Mouse (Mus musculus) MEL (cell line): ENCODE data around the gene Gpx3. TPM values are rescaled to one million over a fixed set of nuclear protein-coding genes. Genes with fewer than 3 reads are reported as not detected.
"Not testable (repeated sequence)": the region's sequence is repeated elsewhere in the genome, so short reads cannot be mapped to it uniquely, and the experiment has no call there.

Experiments used
- DNase-seq: peaks from one replicate; pipeline ENCODE4 v3.0.0; 2011; ENCODE audit warnings: low read depth, low spot score
- H3K27ac ChIP-seq: 2 replicates; pipeline ENCODE4 v1.5.1; 2012; ENCODE audit warnings: low read depth, mild to moderate bottlenecking, control low read depth, low read length, moderate library complexity; ENCODE audit not compliant: control insufficient read depth
- H3K27me3 ChIP-seq, 2 experiments: fragments of 150-350 bp in 1 of 2; sonication (generic) in 1 of 2; 2 replicates each; pipeline ENCODE4 v1.6.1; 2012; ENCODE audit warnings: low read length in 2 of 2, mild to moderate bottlenecking in 2 of 2, improper control_type of control experiment in 1 of 2, moderate library complexity in 1 of 2; ENCODE audit not compliant: insufficient read depth in 2 of 2, control insufficient read depth in 1 of 2
- H3K36me3 ChIP-seq, 2 experiments: 2 replicates each; pipeline ENCODE4 v1.6.1; 2012 to 2014; ENCODE audit warnings: low read length in 2 of 2, improper control_type of control experiment in 1 of 2, inconsistent platforms in 1 of 2, mild to moderate bottlenecking in 1 of 2; ENCODE audit not compliant: insufficient read depth in 2 of 2, control insufficient read depth in 1 of 2
- H3K4me1 ChIP-seq, 2 experiments: fragments of 150-350 bp in 1 of 2; sonication (generic) in 1 of 2; 2 replicates each; pipeline ENCODE4 v1.6.1; 2012; ENCODE audit warnings: low read length in 2 of 2, improper control_type of control experiment in 1 of 2, mild to moderate bottlenecking in 1 of 2; ENCODE audit not compliant: insufficient read depth in 2 of 2, control insufficient read depth in 1 of 2
- H3K4me3 ChIP-seq, 2 experiments: fragments of 150-350 bp in 1 of 2; sonication (generic) in 1 of 2; 2 replicates each; pipeline ENCODE4 v1.5.1; 2012; ENCODE audit warnings: low read depth in 2 of 2, low read length in 2 of 2, mild to moderate bottlenecking in 2 of 2, moderate library complexity in 2 of 2, control low read depth in 1 of 2, improper control_type of control experiment in 1 of 2; ENCODE audit not compliant: control insufficient read depth in 1 of 2, insufficient read depth in 1 of 2
- H3K79me2 ChIP-seq: 2 replicates; pipeline ENCODE4 v1.6.1; 2012; ENCODE audit warnings: mild to moderate bottlenecking, low read length, moderate library complexity; ENCODE audit not compliant: control insufficient read depth, poor library complexity, insufficient read depth
- H3K9ac ChIP-seq: 2 replicates; pipeline ENCODE4 v1.6.1; 2012; ENCODE audit warnings: low read depth, mild to moderate bottlenecking, control low read depth, low read length, moderate library complexity; ENCODE audit not compliant: control insufficient read depth, poor library complexity, severe bottlenecking
- H3K9me3 ChIP-seq: fragments of 150-350 bp; sonication (generic); replicated peaks from 2 replicates; pipeline ENCODE4 v1.6.1; 2012; ENCODE audit warnings: mild to moderate bottlenecking, low read length, improper control_type of control experiment, moderate library complexity; ENCODE audit not compliant: insufficient read depth
- BHLHE40 ChIP-seq: IDR thresholded peaks from 2 replicates; pipeline ENCODE4 v1.6.1; 2012; ENCODE audit warnings: low read depth, mild to moderate bottlenecking, inconsistent platforms, low read length, improper control_type of control experiment, borderline replicate concordance
- CHD1 ChIP-seq: IDR thresholded peaks from 2 replicates; pipeline ENCODE4 v1.6.1; 2012; ENCODE audit warnings: low read depth, mild to moderate bottlenecking, inconsistent platforms, low read length, improper control_type of control experiment
- CTCF ChIP-seq, 3 experiments: IDR thresholded peaks in 2 of 3; conservative IDR thresholded peaks in 1 of 3; 2 replicates each; pipeline ENCODE4 v1.5.1; 2011 to 2012; ENCODE audit warnings: low read length in 3 of 3, low read depth in 2 of 3, mild to moderate bottlenecking in 2 of 3, improper control_type of control experiment in 1 of 3, inconsistent platforms in 1 of 3, mixed read lengths in 1 of 3, moderate library complexity in 1 of 3; ENCODE audit not compliant: control insufficient read depth in 1 of 3, insufficient read depth in 1 of 3, poor library complexity in 1 of 3, severe bottlenecking in 1 of 3
- GATA1 ChIP-seq: IDR thresholded peaks from 2 replicates; pipeline ENCODE4 v1.6.1; 2011; ENCODE audit warnings: low read depth, low read length, improper control_type of control experiment
- HCFC1 ChIP-seq: IDR thresholded peaks from 2 replicates; pipeline ENCODE4 v1.6.1; 2012; ENCODE audit warnings: low read depth, mild to moderate bottlenecking, inconsistent platforms, low read length, improper control_type of control experiment, moderate library complexity
- JUND ChIP-seq: IDR thresholded peaks from 2 replicates; pipeline ENCODE4 v1.6.1; 2011; ENCODE audit warnings: low read depth, mild to moderate bottlenecking, improper control_type of control experiment, low read length
- KAT2A ChIP-seq: conservative IDR thresholded peaks from 2 replicates; pipeline ENCODE4 v1.6.1; 2012; ENCODE audit warnings: low read depth, low read length, improper control_type of control experiment, inconsistent platforms
- MAX ChIP-seq: IDR thresholded peaks from 2 replicates; pipeline ENCODE4 v1.6.1; 2011; ENCODE audit warnings: low read length, improper control_type of control experiment
- MYC ChIP-seq: IDR thresholded peaks from 2 replicates; pipeline ENCODE4 v1.6.1; 2011; ENCODE audit warnings: low read depth, mild to moderate bottlenecking, low read length, improper control_type of control experiment, moderate library complexity
- POLR2AphosphoS2 ChIP-seq: IDR thresholded peaks from 2 replicates; pipeline ENCODE4 v1.6.1; 2011; ENCODE audit warnings: low read length, improper control_type of control experiment
- RAD21 ChIP-seq: IDR thresholded peaks from 2 replicates; pipeline ENCODE4 v1.6.1; 2011; ENCODE audit warnings: mild to moderate bottlenecking, low read depth, low read length, improper control_type of control experiment
- RCOR1 ChIP-seq: IDR thresholded peaks from 2 replicates; pipeline ENCODE4 v1.6.1; 2012; ENCODE audit warnings: low read depth, mild to moderate bottlenecking, inconsistent platforms, low read length, improper control_type of control experiment
- SIN3A ChIP-seq: IDR thresholded peaks from 2 replicates; pipeline ENCODE4 v1.6.1; 2012; ENCODE audit warnings: low read length, improper control_type of control experiment, inconsistent platforms
- SMC3 ChIP-seq: IDR thresholded peaks from 2 replicates; pipeline ENCODE4 v1.6.1; 2011; ENCODE audit warnings: low read depth, low read length, improper control_type of control experiment
- TBP ChIP-seq: IDR thresholded peaks from 2 replicates; pipeline ENCODE4 v1.8.0; 2011; ENCODE audit warnings: low read depth, low read length, improper control_type of control experiment
- UBTF ChIP-seq: IDR thresholded peaks from 2 replicates; pipeline ENCODE4 v1.6.1; 2012; ENCODE audit warnings: low read depth, mild to moderate bottlenecking, inconsistent platforms, low read length, improper control_type of control experiment, moderate library complexity, borderline replicate concordance; ENCODE audit not compliant: insufficient read depth
- USF1 ChIP-seq: IDR thresholded peaks from 2 replicates; pipeline ENCODE4 v1.6.1; 2014; ENCODE audit warnings: low read depth, mild to moderate bottlenecking, inconsistent platforms, low read length, improper control_type of control experiment, moderate library complexity
- USF2 ChIP-seq, 2 experiments: IDR thresholded peaks; 2 replicates each; pipeline ENCODE4 v1.6.1; 2011 to 2012; ENCODE audit warnings: improper control_type of control experiment in 2 of 2, low read length in 2 of 2, borderline replicate concordance in 1 of 2, inconsistent platforms in 1 of 2, low read depth in 1 of 2, mild to moderate bottlenecking in 1 of 2; ENCODE audit not compliant: insufficient read depth in 1 of 2
- ZC3H11A ChIP-seq: IDR thresholded peaks from 2 replicates; pipeline ENCODE4 v1.6.1; 2012; ENCODE audit warnings: low read depth, mild to moderate bottlenecking, inconsistent platforms, low read length, improper control_type of control experiment
- ZNF384 ChIP-seq: IDR thresholded peaks from 2 replicates; pipeline ENCODE4 v1.6.1; 2012; ENCODE audit warnings: low read depth, mild to moderate bottlenecking, inconsistent platforms, low read length, improper control_type of control experiment
- polyA plus RNA-seq, 2 experiments: library from polyadenylated mRNA; stranded (reverse) in 1 of 2; unstranded in 1 of 2; fragments of >175 nt in 1 of 2; fragments of >200 nt in 1 of 2; gene quantifications; 2 replicates each; pipeline versions ENCODE4 v1.2.1 to v1.2.4; 2012; ENCODE audit warnings: low replicate concordance in 2 of 2, low read depth in 1 of 2; ENCODE audit not compliant: insufficient read length in 2 of 2, insufficient read depth in 1 of 2, missing spikeins in 1 of 2
- total RNA-seq: library from RNA; depleted of rRNA; stranded (reverse); fragments of 300-350 nt; gene quantifications from 2 replicates; pipeline ENCODE4 v1.2.3, GENCODE M21; 2012; rRNA removed

The Gpx3 gene
- total RNA-seq (0.12 TPM in 1 of 2 replicates, not detected in the other), polyA plus RNA-seq (under 1 TPM in 1 of 2 experiments, not detected in 1; 0.15 TPM)

DNA sequence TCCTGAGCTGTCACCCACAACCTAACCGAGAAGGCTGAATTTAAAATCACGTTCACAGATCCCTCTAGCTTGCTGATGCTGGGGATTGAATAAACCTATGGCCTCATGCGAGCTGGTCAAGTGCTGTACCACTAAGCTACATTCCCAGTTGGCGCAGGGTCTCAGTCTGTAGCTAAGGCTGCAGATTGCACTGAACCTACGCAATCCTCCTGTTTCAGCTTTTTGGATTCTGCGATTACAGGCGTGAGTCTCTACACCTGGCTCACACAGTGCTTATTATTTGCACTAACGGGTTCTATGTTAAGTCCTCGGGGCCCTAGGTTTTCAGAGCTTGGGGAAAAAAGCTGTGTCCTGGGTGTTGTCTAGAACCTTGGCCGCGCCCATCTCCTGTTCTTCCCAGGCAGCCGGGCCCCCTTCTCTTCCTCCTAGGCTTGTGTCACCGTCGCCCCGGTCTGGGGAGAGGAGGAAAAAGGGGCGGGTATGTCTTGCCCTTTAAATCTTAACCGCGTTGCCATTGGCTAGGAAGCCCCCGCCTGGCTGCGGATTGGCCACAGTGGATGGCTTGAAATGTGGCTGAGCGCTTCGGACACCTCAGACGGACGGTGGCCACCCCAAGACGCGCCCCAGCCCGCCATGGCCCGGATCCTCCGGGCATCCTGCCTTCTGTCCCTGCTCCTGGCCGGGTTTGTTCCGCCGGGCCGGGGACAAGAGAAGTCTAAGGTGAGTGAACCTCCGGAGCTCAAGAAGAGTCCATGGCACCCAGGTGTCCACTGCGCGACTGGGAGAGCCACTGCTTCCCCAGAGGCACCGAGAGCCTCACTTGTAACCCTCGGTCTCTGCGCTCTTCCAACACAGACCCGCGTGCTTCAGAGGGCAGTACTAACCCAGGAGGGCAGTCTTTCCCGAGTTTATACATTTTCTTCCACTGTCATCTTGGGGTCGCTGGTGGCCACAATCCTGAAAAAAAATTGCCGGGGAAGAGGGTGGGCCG is at the start of gene Gpx3:
Gene Gpx3, plus strand, starts transcription at position 121 of the 991 bp plus-strand sequence.
- Histone ChIP-seq H3K4me1 (peaks cover 2 to 7% of the 10 kb centered on the region in 2 experiments; a peak in 3 of 4 replicates), H3K27me3 (peaks cover 0 to 4% of the 10 kb centered on the region in 2 experiments; a peak in 1 of 4 replicates), H3K9me3 (no peaks in the 10 kb centered on the region), H3K27ac (no peak within 1 kb of the TSS), H3K9ac (no peak within 1 kb of the TSS), H3K79me2 (no peaks in the 10 kb centered on the region), H3K4me3 (no peak within 1 kb of the TSS), H3K36me3 (peaks cover 0 to 5% of the 10 kb centered on the region in 2 experiments; a peak in 1 of 4 replicates)
- TF ChIP-seq GATA1 (no peak), SIN3A (no peak), ZNF384 (no peak)
- no peak for DNase-seq

DNA sequence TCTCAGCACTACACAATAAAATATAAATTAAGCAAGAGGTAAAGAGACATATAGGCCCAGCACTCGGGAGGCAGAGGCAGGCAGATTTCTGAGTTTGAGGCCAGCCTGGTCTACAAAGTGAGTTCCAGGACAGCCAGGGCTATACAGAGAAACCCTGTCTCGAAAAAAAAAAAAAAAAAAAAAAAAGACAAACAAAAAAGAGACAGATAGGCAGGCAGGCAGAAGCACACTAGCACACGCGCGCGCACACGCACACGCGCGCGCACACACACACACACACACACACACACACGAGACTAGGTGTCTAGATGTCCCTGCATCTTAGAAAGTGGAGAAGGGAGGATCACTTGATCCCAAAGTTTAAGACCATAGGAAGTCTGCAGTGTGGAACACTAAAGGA is 43.4 kb upstream of the Gpx3 start:
- not testable (repeated sequence) for H3K4me1 ChIP-seq, H3K27ac ChIP-seq, DNase-seq, H3K9me3 ChIP-seq, H3K27me3 ChIP-seq, H3K79me2 ChIP-seq, H3K36me3 ChIP-seq
- peak; percentile 78 for TF ChIP-seq ZNF384
- Histone ChIP-seq H3K9ac (peak overlapping the region; percentile 86), H3K4me3 (peak overlapping the region in 1 of 2 experiments; percentile 82; a peak in 2 of 4 replicates)

DNA sequence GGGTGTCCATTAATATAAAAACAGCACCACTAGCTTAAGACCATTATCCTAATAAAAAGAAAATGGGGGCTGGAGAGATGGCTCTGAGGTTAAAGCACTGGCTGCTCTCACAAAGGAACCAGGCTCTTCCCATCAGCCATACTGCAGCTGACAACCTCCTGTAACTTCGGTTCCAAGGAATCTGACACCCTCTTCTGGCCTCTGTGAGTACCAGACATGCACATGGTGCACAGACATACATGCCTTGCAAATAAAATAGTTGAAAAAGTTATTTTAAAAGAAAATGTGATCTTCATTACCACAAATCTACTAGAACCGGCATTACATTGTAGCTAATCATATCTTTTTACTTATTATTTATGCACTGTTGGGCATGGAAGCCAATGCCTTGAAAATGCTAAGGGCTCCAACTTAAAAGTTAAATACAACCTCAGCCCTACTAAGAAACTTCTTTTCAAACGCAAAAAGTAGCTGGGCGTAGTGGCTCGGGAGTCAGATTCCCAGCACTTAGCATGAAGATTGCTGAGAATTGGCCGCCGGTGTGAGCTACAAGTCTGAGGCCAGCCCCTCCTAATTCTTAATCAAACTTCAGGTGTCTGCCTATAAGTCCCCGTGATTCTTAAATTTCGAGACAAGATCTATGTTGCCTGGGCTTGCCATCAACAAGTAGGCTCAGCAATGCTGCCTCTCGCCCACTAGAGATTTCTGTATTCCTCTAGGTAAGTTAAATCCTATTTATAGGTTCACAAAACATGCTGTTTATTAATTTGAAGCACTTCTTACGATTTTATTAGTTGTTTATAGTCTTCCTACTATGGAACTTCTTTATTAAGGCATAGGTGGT is 42.7 kb upstream of the Gpx3 start:
- Histone ChIP-seq H3K4me1 (peaks cover 0 to 7% of the 10 kb centered on the region in 2 experiments; a peak in 1 of 4 replicates), H3K4me3 (peak overlapping the region; percentile 69 to 82), H3K27me3 (no peaks in the 10 kb centered on the region), H3K79me2 (peaks cover 4% of the 10 kb centered on the region; the same call in 1 of the 2 replicates), H3K9me3 (no peaks in the 10 kb centered on the region), H3K9ac (peak overlapping the region; percentile 86), H3K36me3 (peaks cover 0 to 4% of the 10 kb centered on the region in 2 experiments; a peak in 1 of 4 replicates), H3K27ac (peak overlapping the region; percentile 65)
- peak; percentile 88 for DNase-seq
- TF ChIP-seq TBP: no peak
- peak; percentile 77 for TF ChIP-seq SIN3A
- TF ChIP-seq MYC: peak; percentile 93
- no peak for TF ChIP-seq JUND
- peak; percentile 94 for TF ChIP-seq ZC3H11A
- no peak for TF ChIP-seq USF1
- TF ChIP-seq USF2 (IDR thresholded peaks at IDR 0.05; ENCODE audit: borderline replicate concordance in 1 of 2, insufficient read depth in 1 of 2, low read depth in 1 of 2, low read length in 2 of 2): no peak
- TF ChIP-seq CHD1: no peak; the same call in 1 of the 2 replicates
- TF ChIP-seq MAX: peak; percentile 65; the same call in 1 of the 2 replicates
- TF ChIP-seq GATA1: 0 out of 2 replicates have a peak, but pooled peaks have one; percentile 22
- no peak for TF ChIP-seq POLR2AphosphoS2
- peak; percentile 43 to 87 (median 58) for TF ChIP-seq CTCF (IDR thresholded peaks at IDR 0.05 in 2 of 3, conservative IDR thresholded peaks at IDR 0.05 in 1 of 3; ENCODE audit: control insufficient read depth in 1 of 3, insufficient read depth in 1 of 3, low read depth in 2 of 3, low read length in 3 of 3, poor library complexity in 1 of 3, severe bottlenecking in 1 of 3)
- TF ChIP-seq KAT2A: no peak
- peak; percentile 11; the same call in 1 of the 2 replicates for TF ChIP-seq HCFC1
- peak; percentile 95 for TF ChIP-seq SMC3
- TF ChIP-seq UBTF: 0 out of 2 replicates have a peak, but pooled peaks have one; percentile 52
- TF ChIP-seq RAD21: peak; percentile 90
- no peak for TF ChIP-seq BHLHE40
- TF ChIP-seq RCOR1: 0 out of 2 replicates have a peak, but pooled peaks have one; percentile 46
